Comparison of ENCODE assay signal across 26 mouse cellular contexts in genomic region chr3:88479163-88479562, GRCm38 (mm10). TPM values are rescaled to one million over a fixed set of nuclear protein-coding genes. Genes with fewer than 3 reads are reported as not detected.
DNase-seq lines count a peak whose midpoint lies in the region; ATAC-seq and TF ChIP-seq lines count a peak whose summit lies in the region.
"Had no signal": no experiment of that assay in that cellular context is flagged by ENCODE, and none has a peak within 500 bp of the region (broad histone marks: within the 10 kb centered on the region; RNA-seq: fewer than 3 reads in every experiment).

No protein-coding gene starts in this region.

- H3K36me3 ChIP-seq in midbrain, embryonic 11.5 days (ENCODE audit: control insufficient read depth, insufficient read depth, low read length), result no peaks in the 10 kb centered on the region
- no peaks in the 10 kb centered on the region for H3K36me3 ChIP-seq in midbrain, embryonic 14.5 days (ENCODE audit: control insufficient read depth, insufficient read depth, low read length)
- H3K36me3 ChIP-seq in myocyte (ENCODE audit: control insufficient read depth, insufficient read depth), result peaks cover 32% of the 10 kb centered on the region
- no peaks in the 10 kb centered on the region for H3K36me3 ChIP-seq in hindbrain, embryonic 13.5 days
- H3K36me3 ChIP-seq: forebrain, embryonic 10.5 days; forebrain, embryonic 12.5 days had no signal

- no peak for ATAC-seq in midbrain, embryonic 11.5 days (ENCODE audit: low FRiP score)
- ATAC-seq in midbrain, embryonic 14.5 days (ENCODE audit: low FRiP score, low TSS enrichment), result no peak
- no peak for ATAC-seq in hindbrain, embryonic 13.5 days (ENCODE audit: low FRiP score)
- ATAC-seq: activated CD4-positive, CD25-positive, alpha-beta regulatory T cell, adult 4 months; CD4-positive, CD25-positive, alpha-beta regulatory T cell, adult 4 months; forebrain, embryonic 14.5 days; forebrain, embryonic 16.5 days; Patski had no signal

- 59% methylated on average over 3 of the region's 3 CpGs for WGBS in midbrain, embryonic 11.5 days
- 60% methylated on average over 3 of the region's 3 CpGs for WGBS in midbrain, embryonic 14.5 days
- WGBS in hindbrain, embryonic 13.5 days, result 69% methylated on average over 3 of the region's 3 CpGs

- H3K9ac ChIP-seq in midbrain, embryonic 11.5 days (ENCODE audit: low read length), result no peak overlapping the region
- H3K9ac ChIP-seq in midbrain, embryonic 14.5 days (replicated peaks; ENCODE audit: low read length), result no peak overlapping the region
- no peak overlapping the region for H3K9ac ChIP-seq in hindbrain, embryonic 13.5 days
- H3K9ac ChIP-seq: embryonic facial prominence, embryonic 13.5 days; embryonic facial prominence, embryonic 15.5 days; forebrain, embryonic 12.5 days had no signal

- H3K27me3 ChIP-seq in midbrain, embryonic 11.5 days (ENCODE audit: control insufficient read depth, insufficient read depth, low read length), result peaks cover 15% of the 10 kb centered on the region
- H3K27me3 ChIP-seq in midbrain, embryonic 14.5 days (ENCODE audit: control insufficient read depth, insufficient read depth, low read length), result peaks cover 19% of the 10 kb centered on the region
- no peaks in the 10 kb centered on the region for H3K27me3 ChIP-seq in myocyte (ENCODE audit: control insufficient read depth, insufficient read depth, insufficient read length)
- H3K27me3 ChIP-seq in hindbrain, embryonic 13.5 days, result peaks cover 34% of the 10 kb centered on the region
- H3K27me3 ChIP-seq: embryonic facial prominence, embryonic 15.5 days; Patski had no signal

- H3K4me3 ChIP-seq in midbrain, embryonic 11.5 days (ENCODE audit: low read depth, low read length), result no peak overlapping the region
- no peak overlapping the region for H3K4me3 ChIP-seq in midbrain, embryonic 14.5 days (replicated peaks; ENCODE audit: low read depth, low read length)
- no peak overlapping the region for H3K4me3 ChIP-seq in myocyte
- H3K4me3 ChIP-seq in hindbrain, embryonic 13.5 days, result no peak overlapping the region
- H3K4me3 ChIP-seq: embryonic facial prominence, embryonic 13.5 days; embryonic facial prominence, embryonic 15.5 days; erythroblast, embryonic 14.5 days; forebrain, embryonic 10.5 days; forebrain, embryonic 12.5 days had no signal

- no peak overlapping the region for H3K4me2 ChIP-seq in midbrain, embryonic 11.5 days
- no peak overlapping the region for H3K4me2 ChIP-seq in midbrain, embryonic 14.5 days (ENCODE audit: low read length)
- no peak overlapping the region for H3K4me2 ChIP-seq in myocyte (ENCODE audit: low read depth)
- H3K4me2 ChIP-seq in hindbrain, embryonic 13.5 days, result no peak overlapping the region
- H3K4me2 ChIP-seq: embryonic facial prominence, embryonic 13.5 days; embryonic facial prominence, embryonic 15.5 days; forebrain, embryonic 12.5 days had no signal

- H3K27ac ChIP-seq in midbrain, embryonic 11.5 days (ENCODE audit: low read depth, low read length), result no peak overlapping the region
- no peak overlapping the region for H3K27ac ChIP-seq in midbrain, embryonic 14.5 days (replicated peaks; ENCODE audit: low read depth, low read length)
- H3K27ac ChIP-seq in hindbrain, embryonic 13.5 days, result no peak overlapping the region
- H3K27ac ChIP-seq: embryonic facial prominence, embryonic 13.5 days; embryonic facial prominence, embryonic 15.5 days; forebrain, embryonic 10.5 days; forebrain, embryonic 12.5 days had no signal

- TF ChIP-seq POLR2A in myocyte (IDR thresholded peaks at IDR 0.05; ENCODE audit: insufficient read length, low read depth), result peak; percentile 34

- H3K9me3 ChIP-seq in midbrain, embryonic 11.5 days (ENCODE audit: control insufficient read depth, low read length), result no peaks in the 10 kb centered on the region
- no peaks in the 10 kb centered on the region for H3K9me3 ChIP-seq in midbrain, embryonic 14.5 days (ENCODE audit: control insufficient read depth, low read length)
- H3K9me3 ChIP-seq in hindbrain, embryonic 13.5 days, result no peaks in the 10 kb centered on the region
- H3K9me3 ChIP-seq: embryonic facial prominence, embryonic 13.5 days; embryonic facial prominence, embryonic 15.5 days; forebrain, embryonic 10.5 days; forebrain, embryonic 12.5 days; G1E had no signal

- H3ac ChIP-seq in myocyte (ENCODE audit: control insufficient read depth, insufficient read length), result no peak overlapping the region

- H3K4me1 ChIP-seq in midbrain, embryonic 11.5 days (ENCODE audit: control insufficient read depth, insufficient read depth, low read length), result no peaks in the 10 kb centered on the region
- H3K4me1 ChIP-seq in midbrain, embryonic 14.5 days (ENCODE audit: control insufficient read depth, insufficient read depth, low read length), result no peaks in the 10 kb centered on the region; the same call in 1 of the 2 replicates
- peaks cover 9% of the 10 kb centered on the region for H3K4me1 ChIP-seq in hindbrain, embryonic 13.5 days (replicated peaks)

- DNase-seq in midbrain, embryonic 11.5 days (ENCODE audit: low spot score, missing footprints), result peak; percentile 19
- DNase-seq in midbrain, embryonic 14.5 days, result no peak
- no peak for DNase-seq in cerebellum, postnatal 4 days (ENCODE audit: low spot score in 2 of 2)
- DNase-seq: adrenal gland, adult 8-10 months; adrenal gland, postnatal 14 days; adrenal gland, postnatal 36 days; B cell, adult 2 months; cerebellum, adult 11-12 months; cerebellum, adult 2 months; cerebellum, adult 9-10 months; cerebellum, postnatal 10 days; cerebellum, postnatal 25 days; embryo, embryonic 11 days had no signal

- H3K79me2 ChIP-seq in myocyte (ENCODE audit: control insufficient read depth, insufficient read depth), result peaks cover 6% of the 10 kb centered on the region

TF ChIP-seq in myocyte, 11 proteins besides CTCF, POLR2A, EP300 and RAD21:
- no peak for TF ChIP-seq TCF3 (IDR thresholded peaks at IDR 0.05; ENCODE audit: insufficient read length, low read depth)
- TF ChIP-seq SRF (IDR thresholded peaks at IDR 0.05; ENCODE audit: control insufficient read depth, insufficient read length, low read depth), result no peak
- TF ChIP-seq POLR2AphosphoS2 (IDR thresholded peaks at IDR 0.05; ENCODE audit: insufficient read length, low read depth), result peak; percentile 99

RNA-seq across cellular contexts. Expression of gene Sema4a, which starts 18.2 kb away (rescaled TPM):
- polyA plus RNA-seq in midbrain, embryonic 11.5 days (2014; fragmentation: Nextera tagmentation; extraction: Ambion mirVana), result 6.3 and 6.8 TPM in 2 replicates
- 28.8 and 32.1 TPM in 2 replicates for polyA plus RNA-seq in midbrain, embryonic 14.5 days (2014; fragmentation: Nextera tagmentation; extraction: Ambion mirVana)
- polyA plus RNA-seq in myocyte (2012; fragmentation: generic; extraction: Trizol), result 0.35 TPM
- polyA plus RNA-seq in hindbrain, embryonic 13.5 days (2015; fragmentation: Nextera tagmentation; extraction: Ambion mirVana), result 25.5 and 27.4 TPM in 2 replicates

RNA-seq across cellular contexts. Expression of gene Lmna, which starts 30.6 kb away (rescaled TPM):
- polyA plus RNA-seq in midbrain, embryonic 11.5 days (2014; fragmentation: Nextera tagmentation; extraction: Ambion mirVana), result 17.9 and 21.2 TPM in 2 replicates
- 31.0 and 34.3 TPM in 2 replicates for polyA plus RNA-seq in midbrain, embryonic 14.5 days (2014; fragmentation: Nextera tagmentation; extraction: Ambion mirVana)
- polyA plus RNA-seq in myocyte (2012; fragmentation: generic; extraction: Trizol), result 954 TPM
- polyA plus RNA-seq in hindbrain, embryonic 13.5 days (2015; fragmentation: Nextera tagmentation; extraction: Ambion mirVana), result 31.9 and 35.0 TPM in 2 replicates

RNA-seq across cellular contexts. Expression of gene Mex3a, which starts 53.0 kb away (rescaled TPM):
- polyA plus RNA-seq in midbrain, embryonic 11.5 days (2014; fragmentation: Nextera tagmentation; extraction: Ambion mirVana), result 44.5 and 45.1 TPM in 2 replicates
- 50.8 and 51.8 TPM in 2 replicates for polyA plus RNA-seq in midbrain, embryonic 14.5 days (2014; fragmentation: Nextera tagmentation; extraction: Ambion mirVana)
- 8.1 TPM for polyA plus RNA-seq in myocyte (2012; fragmentation: generic; extraction: Trizol)
- polyA plus RNA-seq in hindbrain, embryonic 13.5 days (2015; fragmentation: Nextera tagmentation; extraction: Ambion mirVana), result 38.9 and 40.0 TPM in 2 replicates

RNA-seq across cellular contexts. Expression of gene Slc25a44, which starts 54.2 kb away (rescaled TPM):
- polyA plus RNA-seq in midbrain, embryonic 11.5 days (2014; fragmentation: Nextera tagmentation; extraction: Ambion mirVana), result 20.8 and 22.3 TPM in 2 replicates
- 34.1 and 38.0 TPM in 2 replicates for polyA plus RNA-seq in midbrain, embryonic 14.5 days (2014; fragmentation: Nextera tagmentation; extraction: Ambion mirVana)
- 19.3 TPM for polyA plus RNA-seq in myocyte (2012; fragmentation: generic; extraction: Trizol)
- 32.5 and 32.8 TPM in 2 replicates for polyA plus RNA-seq in hindbrain, embryonic 13.5 days (2015; fragmentation: Nextera tagmentation; extraction: Ambion mirVana)

Comparison
In these comparisons a context has a peak if more than half of its experiments do, and no peak if none do; other contexts are left out.
1. RNA of gene Lmna, which starts 30.6 kb away (polyA plus RNA-seq): 954 TPM in myocyte (single experiment); 31.9 to 35.0 TPM in hindbrain, embryonic 13.5 days, 31.0 to 34.3 TPM in midbrain, embryonic 14.5 days and 17.9 to 21.2 TPM in midbrain, embryonic 11.5 days; every median in the first group is over 10 times any median in the second.